Mouse (Mus musculus): ENCODE data around the gene AI837181. TPM values are rescaled to one million over a fixed set of nuclear protein-coding genes. Genes with fewer than 3 reads are reported as not detected.

AI837181 gene
- total RNA-seq, 2 experiments from 2014 or later = 15.6 to 23.7 TPM

DNA sequence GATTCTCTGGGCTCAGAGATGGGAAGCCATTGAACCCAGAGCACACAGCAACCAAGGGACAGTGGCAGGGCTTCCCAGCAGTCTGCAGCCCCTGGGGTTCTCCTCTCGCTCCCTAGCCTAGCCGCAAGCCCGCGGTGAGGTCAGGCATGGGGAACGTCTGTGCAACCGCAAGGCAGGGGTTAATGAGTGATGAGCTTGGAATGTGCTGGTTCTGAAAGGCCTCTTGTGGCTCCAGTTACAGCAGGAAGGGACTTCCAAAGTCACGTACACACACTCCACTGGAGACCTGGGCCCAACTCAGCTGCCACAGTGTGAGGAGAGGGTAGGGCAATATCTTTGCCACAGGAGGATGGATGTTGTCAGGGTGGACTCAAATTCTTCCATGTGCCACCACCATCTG, 20.0 kb downstream of the AI837181 start:
- no peak for ATAC-seq (ENCODE audit: poor library complexity, severe bottlenecking)

DNA sequence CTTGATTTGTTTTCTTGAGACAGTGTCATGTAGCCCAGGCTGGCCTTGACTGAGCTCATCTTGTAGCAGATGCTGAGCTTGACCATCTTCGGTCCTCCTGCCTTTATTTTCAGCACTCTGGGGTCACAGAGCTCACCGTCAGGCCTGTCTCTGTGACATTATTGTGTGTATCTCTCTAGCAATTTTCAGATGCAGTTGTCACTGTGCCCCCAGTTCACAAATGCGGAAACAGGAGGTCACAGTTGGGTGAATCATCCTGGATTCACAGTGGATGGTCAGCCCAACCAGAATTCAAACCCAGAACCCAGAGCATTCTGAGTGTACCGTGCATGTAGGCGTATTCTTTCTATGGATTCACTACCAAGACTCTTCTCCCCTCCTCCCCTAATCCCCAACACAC, 20.8 kb downstream of the AI837181 start:
- no peak for ATAC-seq (ENCODE audit: poor library complexity, severe bottlenecking)

DNA sequence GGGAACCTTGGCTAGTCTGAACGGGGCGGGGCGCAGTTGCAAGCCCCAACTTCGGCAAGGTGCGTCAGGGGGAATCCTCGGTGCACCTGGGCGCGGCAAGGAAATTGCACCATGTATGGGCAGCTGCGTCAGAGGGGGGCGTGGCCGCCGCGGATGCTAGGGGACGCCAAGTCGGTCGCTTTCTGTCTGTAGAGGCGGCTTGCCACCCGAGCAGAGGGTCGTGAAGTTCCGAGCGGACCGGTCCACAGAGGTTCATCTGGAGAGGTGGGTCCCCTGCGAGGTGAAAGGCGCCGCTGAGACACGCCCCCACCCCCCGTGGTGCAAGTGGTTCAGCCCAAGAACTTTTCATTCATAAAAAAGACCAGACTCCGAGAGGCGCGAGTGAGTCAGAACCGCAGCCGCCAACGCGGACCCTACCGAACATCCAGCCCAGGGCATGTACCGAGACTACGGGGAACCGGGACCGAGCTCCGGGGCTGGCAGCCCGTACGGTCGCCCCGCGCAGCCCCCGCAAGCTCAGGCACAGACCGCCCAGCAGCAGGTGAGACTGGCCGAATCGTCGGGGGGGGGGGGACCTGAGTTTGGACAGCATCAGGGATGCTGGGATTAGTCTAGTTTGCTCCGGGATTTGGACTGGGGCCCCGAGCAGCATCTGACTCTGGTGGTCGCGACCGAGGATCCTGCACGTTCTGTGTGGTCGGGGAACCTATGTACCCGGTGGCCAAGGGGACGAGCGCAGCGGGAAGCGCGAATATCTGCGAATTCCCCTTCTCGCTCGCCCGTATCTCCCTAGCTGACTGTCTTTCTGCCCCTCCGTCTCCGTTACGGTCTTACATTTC, 22.8 kb downstream of the AI837181 start, which contains the start of gene Fosl1:
TSS of gene Fosl1 (plus strand) at position 33 of the 839 bp plus-strand sequence.
- ATAC-seq (ENCODE audit: poor library complexity, severe bottlenecking) = peak; percentile 85

DNA sequence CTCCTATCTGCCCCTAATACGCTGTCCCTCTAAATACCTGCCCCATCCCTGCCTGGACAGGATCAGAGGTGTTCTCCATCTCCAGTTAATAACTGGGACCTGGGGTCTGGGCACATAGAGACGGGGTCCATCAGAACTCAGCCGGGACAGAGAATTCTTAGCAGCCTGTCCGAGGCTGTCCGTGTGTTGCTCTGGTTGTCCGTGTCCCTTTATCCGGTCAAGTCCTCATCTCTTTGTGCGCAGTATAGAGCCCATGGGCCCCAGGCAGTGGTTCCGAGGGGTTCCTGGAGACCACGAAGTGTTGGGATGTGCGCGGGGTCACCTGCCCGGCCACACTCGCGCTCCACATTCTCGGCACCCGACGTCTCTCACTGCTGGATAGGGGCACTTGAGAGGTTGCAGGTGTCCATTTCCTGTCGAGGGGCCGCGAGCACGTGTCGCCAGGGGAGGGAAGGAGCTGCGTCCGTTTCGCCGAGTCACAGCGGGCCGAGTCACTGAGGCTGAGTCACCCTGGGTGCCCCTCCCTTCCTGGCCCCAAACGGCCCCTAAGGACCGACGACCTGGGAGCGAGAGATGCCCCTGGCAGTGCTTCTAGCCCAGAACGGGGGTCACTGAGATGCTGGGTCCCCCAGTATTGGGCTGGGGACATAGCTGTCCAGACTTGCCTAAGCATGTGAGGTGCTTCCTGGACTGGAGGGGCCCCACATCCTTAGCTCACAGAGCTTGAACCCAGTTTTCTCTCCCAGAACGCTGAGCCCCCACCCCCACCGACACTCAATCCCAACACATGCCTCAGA, 23.6 kb downstream of the AI837181 start:
- peak; percentile 77 for ATAC-seq (ENCODE audit: poor library complexity, severe bottlenecking)

DNA sequence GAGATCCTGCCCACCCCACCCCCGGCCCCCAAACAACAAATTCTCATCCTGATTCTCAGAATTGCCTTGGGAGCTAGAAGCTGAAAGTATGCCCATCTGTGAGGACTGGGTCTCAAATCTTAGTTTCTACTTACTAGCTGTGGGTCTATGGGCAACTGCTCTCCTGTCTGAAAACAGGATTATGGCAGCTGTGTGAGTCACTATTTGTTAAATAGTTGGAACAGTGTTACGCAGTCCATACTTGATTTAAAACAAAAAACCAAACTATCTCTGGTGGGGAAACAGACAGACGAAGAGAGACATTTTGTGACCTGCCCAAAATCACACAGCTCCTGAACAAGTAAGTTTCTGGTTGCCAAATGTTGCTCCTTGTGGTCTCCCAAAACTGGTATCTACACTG, 24.7 kb downstream of the AI837181 start:
- ATAC-seq (ENCODE audit: poor library complexity, severe bottlenecking) = no peak

DNA sequence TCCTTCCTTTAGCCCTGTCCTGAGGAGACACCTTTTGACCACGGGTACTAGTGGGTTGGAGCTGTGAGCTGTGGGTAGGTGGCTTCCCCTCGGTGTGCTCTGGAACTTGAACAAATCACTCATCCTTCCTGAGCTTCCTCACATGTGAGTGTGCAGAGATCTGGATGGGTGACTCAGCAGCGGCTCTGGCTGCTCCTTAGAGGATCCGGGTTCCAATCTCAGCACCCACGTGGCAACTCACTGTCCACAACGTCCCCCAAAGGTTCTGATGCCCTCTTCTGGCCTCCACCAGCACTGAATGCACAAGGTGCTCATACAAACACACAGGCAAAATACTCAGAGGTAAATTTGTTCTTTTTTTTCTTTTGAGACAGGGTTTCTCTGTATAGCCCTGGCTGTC, 26.8 kb downstream of the AI837181 start:
- ATAC-seq (ENCODE audit: poor library complexity, severe bottlenecking) = no peak

DNA sequence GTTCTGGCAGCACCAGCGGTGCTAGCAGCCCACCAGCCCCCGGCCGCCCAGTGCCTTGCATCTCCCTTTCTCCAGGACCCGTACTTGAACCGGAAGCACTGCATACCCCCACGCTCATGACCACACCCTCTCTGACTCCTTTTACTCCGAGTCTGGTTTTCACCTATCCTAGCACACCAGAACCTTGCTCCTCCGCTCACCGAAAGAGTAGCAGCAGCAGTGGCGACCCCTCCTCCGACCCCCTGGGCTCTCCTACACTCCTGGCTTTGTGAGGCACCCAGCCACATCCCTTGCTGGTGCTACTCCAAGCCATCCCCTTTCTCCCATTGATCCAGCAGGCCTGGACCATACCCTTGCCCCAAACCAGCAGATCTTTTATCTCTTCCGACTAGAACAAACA, 30.1 kb downstream of the AI837181 start:
- no peak for ATAC-seq (ENCODE audit: poor library complexity, severe bottlenecking)

DNA sequence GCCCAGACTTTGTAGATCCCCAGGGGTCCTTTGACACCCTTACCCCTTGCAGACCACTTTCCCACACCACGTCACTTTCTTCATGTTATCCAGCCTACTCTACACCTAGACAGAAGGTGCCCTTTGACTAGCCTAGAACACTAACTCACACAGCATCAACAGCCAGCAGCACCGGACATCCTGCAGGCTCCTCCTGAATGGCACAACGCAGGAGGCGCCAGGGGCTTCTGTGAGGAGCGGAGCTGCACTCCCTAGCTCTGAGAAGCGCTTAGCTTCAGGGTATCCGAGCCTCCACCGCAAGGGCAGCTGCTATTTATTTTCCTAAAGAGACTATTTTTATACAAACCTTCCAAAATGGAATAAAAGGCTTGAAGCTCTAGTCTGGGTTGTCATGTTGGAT, 30.6 kb downstream of the AI837181 start:
- ATAC-seq (ENCODE audit: poor library complexity, severe bottlenecking) = no peak

DNA sequence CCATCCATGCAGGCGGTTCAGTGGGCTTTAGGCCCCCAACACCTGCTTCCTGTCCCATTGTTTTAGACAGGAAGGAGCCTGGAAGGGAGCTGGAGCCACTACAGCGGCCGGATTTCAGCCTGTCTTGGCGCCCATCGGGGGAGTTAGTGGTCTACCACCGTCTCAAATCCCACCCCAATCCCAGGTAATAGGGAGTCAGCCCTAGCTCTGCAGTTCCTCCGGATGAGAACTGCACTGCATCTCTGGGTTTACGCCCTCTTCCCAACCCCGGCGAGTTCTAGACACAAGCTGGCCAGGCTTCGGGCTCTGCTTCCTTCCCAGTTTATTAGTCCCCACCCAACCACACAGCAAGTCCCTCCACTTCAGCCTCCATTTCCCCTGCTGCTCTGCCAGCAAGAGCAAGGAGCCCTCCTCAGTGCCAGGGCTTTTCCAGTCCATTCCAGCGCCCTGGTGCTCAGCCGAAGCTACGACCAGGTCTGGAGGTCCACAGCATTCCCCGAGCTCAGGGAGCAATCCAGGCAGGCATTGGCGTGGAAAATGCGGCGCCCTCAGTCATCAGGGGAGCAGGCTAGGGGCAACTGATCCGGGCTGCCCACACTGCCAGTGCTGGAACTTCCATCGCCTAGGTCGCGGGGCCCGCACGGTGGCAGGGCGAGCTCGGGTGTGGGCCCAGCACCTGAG, 31.4 kb downstream of the AI837181 start:
- ATAC-seq (ENCODE audit: poor library complexity, severe bottlenecking) = no peak

DNA sequence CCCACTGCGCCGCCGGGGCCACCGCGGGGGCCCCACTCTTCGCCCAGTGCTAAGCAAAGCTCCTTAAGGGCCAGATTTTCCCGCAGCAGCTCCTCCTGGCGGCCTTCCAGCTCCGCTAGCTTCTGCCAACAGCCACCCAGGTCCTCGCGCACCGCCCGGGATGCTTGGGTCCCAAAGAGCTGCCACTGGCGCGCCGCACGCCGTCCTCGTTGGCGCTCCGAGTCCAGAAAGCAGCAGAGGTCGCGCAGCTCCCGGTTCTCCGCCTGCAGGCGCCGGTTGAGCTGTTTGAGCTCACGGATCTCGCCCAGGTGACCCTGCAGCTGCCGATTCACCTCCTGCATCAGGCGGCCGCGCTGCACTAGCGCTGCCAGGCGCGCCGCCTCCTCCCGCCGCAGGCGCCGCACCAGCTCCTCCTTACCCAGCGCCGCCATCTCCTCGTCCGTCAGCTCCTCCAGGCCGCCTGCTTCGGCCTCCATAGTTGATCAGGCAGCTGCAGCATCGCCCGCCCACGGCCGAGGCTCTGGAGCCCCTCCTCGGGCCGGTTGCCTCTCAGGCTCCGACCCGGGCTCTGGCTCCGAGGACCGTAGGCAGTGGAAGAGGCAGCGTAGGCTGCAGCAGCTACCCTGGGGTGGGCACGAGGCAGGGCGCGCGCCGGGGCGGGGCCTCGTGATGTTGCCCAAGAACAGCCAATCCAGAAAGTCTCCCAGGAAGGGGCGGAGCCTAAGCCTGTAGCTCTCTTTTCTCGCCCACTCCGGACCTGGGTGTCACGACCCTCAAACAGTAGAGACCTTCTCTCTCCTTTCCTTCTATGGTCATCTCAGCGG, 32.2 kb downstream of the AI837181 start:
- peak; percentile 79 for ATAC-seq (ENCODE audit: poor library complexity, severe bottlenecking)

DNA sequence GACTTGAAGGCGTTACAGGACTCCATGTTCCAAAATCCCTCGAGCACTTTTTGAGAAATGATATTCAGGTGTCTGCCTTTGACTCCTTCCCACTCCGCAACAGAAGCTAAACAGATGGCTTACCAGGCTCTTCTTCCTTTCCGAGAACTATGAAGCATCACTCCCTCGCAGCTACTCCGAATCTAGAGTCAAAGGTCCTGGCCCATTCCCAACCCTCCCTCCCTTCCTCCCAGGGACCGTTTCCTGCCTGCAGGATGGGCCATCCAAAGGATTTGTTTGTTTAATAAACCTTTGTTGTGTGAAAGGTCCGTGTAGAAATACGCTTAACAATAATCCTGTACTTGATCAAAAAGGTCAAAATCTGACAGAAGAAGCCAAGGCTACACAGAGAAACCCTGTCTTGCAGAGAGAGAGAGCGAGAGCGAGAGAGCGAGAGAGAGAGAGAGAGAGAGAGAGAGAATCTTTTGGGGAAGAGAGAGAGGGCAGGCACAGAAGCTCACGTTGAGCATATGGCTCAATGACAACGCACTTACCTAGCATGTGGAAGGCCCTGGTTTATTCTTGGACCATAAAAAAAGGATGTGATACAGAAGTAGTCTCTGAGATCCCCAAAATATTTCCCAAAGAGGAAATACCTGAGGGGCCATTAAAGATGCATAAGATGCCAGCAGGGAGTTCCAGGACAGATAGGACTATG, 33.0 kb downstream of the AI837181 start, which contains the start of gene Ccdc85b:
TSS of gene Ccdc85b (minus strand) at position 149 of the 697 bp plus-strand sequence.
- ATAC-seq (ENCODE audit: poor library complexity, severe bottlenecking) = no peak

DNA sequence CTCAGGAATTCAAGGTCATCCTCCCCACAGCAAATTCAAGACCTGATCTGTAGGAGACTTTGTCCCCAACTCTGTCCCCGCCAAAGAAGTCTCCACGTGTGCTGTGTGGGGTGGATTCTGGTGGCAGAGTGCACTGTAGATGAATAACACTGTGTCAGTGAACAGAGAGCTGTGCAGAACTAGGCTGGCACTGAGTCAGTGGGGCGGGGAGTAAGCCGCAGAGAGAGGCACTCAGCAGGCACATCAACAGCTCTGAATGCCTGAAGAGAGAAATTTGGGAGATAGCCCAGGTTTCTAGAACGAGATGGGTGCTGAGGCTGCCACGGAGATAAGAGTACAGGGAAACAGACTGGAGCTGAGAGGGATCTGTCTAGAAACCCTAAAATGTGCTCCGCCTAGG, 34.1 kb downstream of the AI837181 start:
- no peak for ATAC-seq (ENCODE audit: poor library complexity, severe bottlenecking)

DNA sequence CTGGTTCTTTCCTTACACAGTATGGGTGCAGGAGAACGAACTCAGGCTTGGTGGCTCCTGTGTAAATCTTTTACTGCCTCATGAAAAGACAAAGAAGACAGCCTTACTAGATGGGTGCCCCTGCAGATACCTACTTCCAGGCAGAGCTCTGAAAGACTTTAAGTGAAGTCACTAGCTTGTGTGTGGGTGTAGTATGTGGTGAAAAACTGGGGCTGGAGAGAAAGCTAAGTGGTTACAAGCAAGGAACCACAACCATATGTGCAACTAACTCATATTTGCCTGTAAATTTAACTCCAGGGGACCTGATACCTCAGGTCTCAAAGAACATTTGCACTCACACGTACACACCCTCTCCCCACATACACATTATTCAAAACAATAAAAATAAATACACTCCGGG, 35.0 kb downstream of the AI837181 start:
- ATAC-seq (ENCODE audit: poor library complexity, severe bottlenecking) = no peak

DNA sequence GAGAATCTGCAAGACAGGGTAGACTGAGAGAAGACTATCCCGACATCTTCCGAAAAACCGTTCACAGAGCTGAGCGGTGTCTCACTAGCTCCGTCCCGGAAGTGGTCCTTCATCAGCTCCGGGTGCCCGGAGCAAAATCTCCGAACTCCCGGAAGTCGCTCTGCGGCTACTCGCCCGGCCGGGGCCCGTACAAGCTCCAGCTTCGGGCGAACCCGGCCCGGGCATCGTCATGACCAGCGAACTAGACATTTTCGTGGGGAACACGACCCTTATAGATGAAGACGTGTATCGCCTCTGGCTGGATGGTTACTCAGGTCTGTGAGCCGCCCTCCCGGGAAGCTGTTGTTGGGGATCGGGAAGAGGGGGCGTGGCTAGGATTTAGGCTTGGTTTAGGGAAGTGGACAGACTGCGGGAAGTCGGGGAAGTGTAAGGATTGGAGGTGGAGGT, 35.5 kb downstream of the AI837181 start, which contains the start of gene Fibp:
TSS of gene Fibp (plus strand) at position 151 of the 447 bp plus-strand sequence.
- ATAC-seq (ENCODE audit: poor library complexity, severe bottlenecking) = peak; percentile 81

DNA sequence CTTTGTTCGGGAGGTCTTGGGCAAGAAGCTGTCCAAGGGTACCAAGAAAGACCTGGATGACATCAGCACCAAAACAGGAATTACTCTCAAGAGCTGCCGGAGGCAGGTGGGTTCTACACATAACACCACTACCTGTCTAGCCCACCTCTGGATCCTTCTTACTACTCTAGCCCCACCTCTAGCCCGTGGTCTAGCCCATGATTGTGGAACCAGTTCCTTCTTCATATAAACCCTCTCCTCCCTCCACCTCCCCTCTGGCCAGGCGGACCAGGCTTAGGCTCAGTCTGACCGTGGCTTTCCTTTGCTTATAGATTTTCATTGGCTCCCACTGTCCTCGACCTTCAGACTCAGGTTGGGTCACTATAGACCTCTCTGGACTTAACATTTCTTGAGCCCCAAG, 36.5 kb downstream of the AI837181 start:
- ATAC-seq (ENCODE audit: poor library complexity, severe bottlenecking) = no peak

DNA sequence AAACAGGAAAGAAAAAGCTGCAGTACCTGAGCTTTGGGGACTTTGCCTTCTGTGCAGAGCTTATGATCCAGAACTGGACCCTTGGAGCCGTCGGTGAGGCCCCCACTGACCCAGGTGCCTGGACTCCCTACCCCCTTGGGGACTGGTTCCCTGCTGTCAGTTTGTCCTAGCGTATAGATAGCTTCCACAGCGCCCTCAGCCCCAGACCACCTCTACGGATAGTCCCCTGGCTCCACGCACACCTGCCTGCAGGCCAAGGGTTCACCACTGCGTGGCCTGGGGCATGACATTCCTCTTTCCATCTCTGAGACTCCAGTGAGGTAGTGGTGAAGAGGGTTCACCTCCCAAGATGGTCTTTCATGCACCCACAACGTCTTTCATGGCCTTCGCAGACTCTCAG, 38.3 kb downstream of the AI837181 start:
- ATAC-seq (ENCODE audit: poor library complexity, severe bottlenecking) = no peak

DNA sequence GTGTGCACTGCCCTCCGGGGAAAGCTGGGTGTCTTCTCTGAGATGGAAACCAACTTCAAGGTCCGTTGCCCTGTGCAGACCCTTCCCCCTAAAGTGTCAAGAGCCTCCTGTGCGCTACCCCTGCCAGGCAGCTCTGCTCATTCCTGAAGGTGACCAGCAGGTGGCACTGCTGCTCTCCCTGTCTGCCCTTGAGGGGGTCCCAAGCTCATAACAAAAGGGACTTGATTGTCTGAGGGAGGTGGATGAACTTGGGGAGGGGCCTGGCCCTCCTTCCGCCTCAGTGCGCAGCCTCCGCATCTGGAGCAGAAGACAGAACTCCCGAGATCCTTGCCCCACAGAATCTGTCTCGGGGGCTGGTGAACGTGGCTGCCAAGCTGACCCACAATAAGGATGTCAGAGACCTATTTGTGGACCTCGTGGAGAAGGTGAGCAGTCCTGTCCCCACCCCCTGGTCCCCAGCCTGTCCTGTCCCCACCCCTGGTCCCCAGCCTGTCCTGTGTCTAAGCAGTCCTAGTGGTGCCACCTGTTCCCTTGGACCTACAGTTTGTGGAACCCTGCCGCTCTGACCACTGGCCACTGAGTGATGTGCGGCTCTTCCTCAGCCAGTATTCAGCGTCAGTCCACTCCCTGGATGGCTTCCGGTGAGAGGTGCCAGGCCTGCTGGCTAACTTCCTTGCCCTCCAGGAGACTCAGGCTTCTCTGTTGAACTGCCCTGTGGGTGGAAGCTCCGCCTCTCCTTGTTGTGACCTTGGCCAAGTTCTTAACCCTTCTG, 39.0 kb downstream of the AI837181 start:
- no peak for ATAC-seq (ENCODE audit: poor library complexity, severe bottlenecking)

DNA sequence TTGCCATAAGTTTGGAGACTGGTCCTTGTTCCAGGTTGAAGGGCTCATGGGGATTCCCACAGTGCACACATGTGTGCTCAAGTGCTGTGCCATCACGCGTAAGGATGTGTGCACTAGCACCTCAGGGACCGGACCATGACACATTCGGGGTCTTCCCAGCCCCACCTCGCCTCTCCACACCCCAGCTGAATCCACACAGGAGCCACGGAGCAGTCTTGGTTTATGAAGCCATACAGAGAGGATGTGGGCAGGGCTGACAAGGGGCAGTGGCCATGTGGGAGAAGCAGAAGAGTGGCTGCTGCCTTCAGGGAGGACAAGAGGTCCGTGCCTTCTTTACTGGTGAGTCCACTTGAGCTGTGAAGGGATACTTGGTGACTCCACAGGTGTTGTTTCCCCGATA, 40.1 kb downstream of the AI837181 start:
- no peak for ATAC-seq (ENCODE audit: poor library complexity, severe bottlenecking)

All from megakaryocyte, adult 5-6 weeks (primary cell).